Mouse (Mus musculus): Measurements from ENCODE around the gene Atmin. TPM values are rescaled to one million over a fixed set of nuclear protein-coding genes. Genes with fewer than 3 reads are reported as not detected.

Gene Atmin
- polyA plus RNA-seq (2015; fragmentation: Nextera tagmentation; extraction: Ambion mirVana): 9.5 and 10.2 TPM in 2 replicates

GRCm38 (mm10) chr8:116943161-116943554, at the start of gene Atmin:
Gene Atmin, plus strand, starts transcription at chr8:116943393.
- peak; percentile 94 for ATAC-seq
- peak within 1 kb of the TSS; percentile 95 for H3K4me3 ChIP-seq (replicated peaks)
- peak within 1 kb of the TSS; percentile 74 for H3K9ac ChIP-seq
- under 1% methylated on average over 42 of the region's 46 CpGs for WGBS
- no peaks in the 10 kb centered on the region for H3K27me3 ChIP-seq (replicated peaks)
- 0 out of 2 replicates have a peak within 1 kb of the TSS, but pooled peaks have one; percentile 23 for H3K27ac ChIP-seq
- no peaks in the 10 kb centered on the region for H3K9me3 ChIP-seq
- H3K36me3 ChIP-seq: no peaks in the 10 kb centered on the region
- peak within 1 kb of the TSS; percentile 96 for H3K4me2 ChIP-seq (replicated peaks)
- peaks cover 13% of the 10 kb centered on the region for H3K4me1 ChIP-seq (replicated peaks)

DNA sequence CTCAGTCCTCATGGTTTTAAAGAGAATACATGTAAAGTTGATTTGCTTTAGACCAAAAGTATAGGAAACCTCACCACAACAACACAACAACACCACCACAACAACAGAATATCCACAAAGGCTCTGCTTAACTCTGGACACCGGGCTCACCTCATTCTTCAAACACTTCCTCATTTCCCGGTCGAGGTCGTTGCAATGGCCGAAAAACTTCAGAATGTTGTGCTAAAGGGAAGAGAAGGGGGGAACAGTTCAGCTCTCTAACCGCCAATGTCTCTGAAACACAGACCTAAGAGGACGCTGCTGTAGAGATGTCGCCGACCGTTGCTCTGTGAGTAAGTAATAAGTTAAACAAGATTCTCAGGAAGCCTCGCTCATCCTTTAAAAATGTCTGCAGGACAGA, 49.3 kb upstream of the Atmin start:
- H3K4me3 ChIP-seq (replicated peaks): no peak overlapping the region
- ATAC-seq: no peak
- WGBS: 74% methylated on average over 11 of the region's 11 CpGs
- H3K4me2 ChIP-seq (replicated peaks): no peak overlapping the region
- no peaks in the 10 kb centered on the region for H3K9me3 ChIP-seq
- no peak overlapping the region for H3K27ac ChIP-seq
- no peaks in the 10 kb centered on the region for H3K27me3 ChIP-seq (replicated peaks)
- H3K4me1 ChIP-seq (replicated peaks): no peaks in the 10 kb centered on the region
- H3K9ac ChIP-seq: no peak overlapping the region
- 0 out of 2 replicates have a peak, but pooled peaks cover 8% of the 10 kb centered on the region for H3K36me3 ChIP-seq

GRCm38 (mm10) chr8:116895521-116895920, 47.7 kb upstream of the Atmin start:
- ATAC-seq: no peak
- Histone ChIP-seq H3K9ac (no peak overlapping the region), H3K4me2 (replicated peaks) (no peak overlapping the region), H3K9me3 (no peaks in the 10 kb centered on the region), H3K27me3 (replicated peaks) (no peaks in the 10 kb centered on the region), H3K4me3 (replicated peaks) (no peak overlapping the region), H3K4me1 (replicated peaks) (no peaks in the 10 kb centered on the region), H3K36me3 (0 out of 2 replicates have a peak, but pooled peaks cover 3% of the 10 kb centered on the region), H3K27ac (no peak overlapping the region)
- 88% methylated on average over 6 of the region's 6 CpGs for WGBS

DNA sequence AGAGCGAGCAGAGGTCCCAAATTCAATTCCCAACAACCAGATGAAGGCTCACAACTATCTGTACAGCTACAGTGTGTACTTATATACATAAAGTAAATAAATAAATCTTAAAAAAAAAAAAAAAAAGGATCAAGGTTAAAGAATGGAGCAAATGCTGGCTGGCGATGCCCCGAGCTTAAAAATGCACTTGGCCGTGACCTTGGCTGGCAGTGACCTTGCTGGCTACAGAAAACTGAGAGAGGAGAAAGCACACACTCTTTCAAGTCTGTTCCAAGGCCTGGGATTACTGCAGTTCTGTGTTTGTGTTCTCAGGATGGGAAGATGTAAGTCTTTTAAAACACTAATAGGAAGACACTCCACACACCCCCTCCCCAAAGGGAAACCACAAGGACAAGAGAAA, 38.5 kb upstream of the Atmin start:
- Histone ChIP-seq H3K4me2 (replicated peaks) (no peak overlapping the region), H3K27ac (no peak overlapping the region), H3K9me3 (no peaks in the 10 kb centered on the region), H3K9ac (no peak overlapping the region), H3K4me3 (replicated peaks) (no peak overlapping the region), H3K27me3 (replicated peaks) (no peaks in the 10 kb centered on the region), H3K36me3 (peaks cover 7% of the 10 kb centered on the region; the same call in 1 of the 2 replicates), H3K4me1 (replicated peaks) (no peaks in the 10 kb centered on the region)
- WGBS: 92% methylated on average over 4 of the region's 4 CpGs
- ATAC-seq: no peak

DNA sequence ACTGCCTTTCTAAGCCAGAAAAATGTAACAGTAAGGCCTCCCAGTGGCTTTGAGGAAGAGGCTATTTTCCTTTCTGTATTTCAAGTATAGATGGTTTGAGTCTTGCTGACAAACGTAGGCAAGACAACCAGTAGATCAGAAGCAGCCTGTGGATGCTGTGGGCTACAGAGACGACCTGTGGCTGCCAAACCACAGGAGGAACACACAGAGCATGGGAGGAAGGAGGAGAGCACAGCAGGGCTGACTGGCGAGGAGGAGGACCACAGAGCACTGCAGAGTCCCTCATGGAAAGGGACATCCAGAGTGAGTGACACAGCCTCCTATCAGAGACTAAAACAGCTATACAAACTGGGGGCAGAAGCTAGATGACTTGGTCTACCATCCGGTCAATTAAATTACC, 37.9 kb upstream of the Atmin start:
- Histone ChIP-seq H3K27ac (no peak overlapping the region), H3K4me2 (replicated peaks) (no peak overlapping the region), H3K27me3 (replicated peaks) (no peaks in the 10 kb centered on the region), H3K9ac (no peak overlapping the region), H3K4me3 (replicated peaks) (no peak overlapping the region), H3K36me3 (peaks cover 7% of the 10 kb centered on the region; the same call in 1 of the 2 replicates), H3K4me1 (replicated peaks) (no peaks in the 10 kb centered on the region), H3K9me3 (no peaks in the 10 kb centered on the region)
- ATAC-seq: no peak
- WGBS: 89% methylated on average over 4 of the region's 4 CpGs

GRCm38 (mm10) chr8:116905836-116906235, 37.4 kb upstream of the Atmin start:
- H3K9me3 ChIP-seq: no peaks in the 10 kb centered on the region
- no peak overlapping the region for H3K9ac ChIP-seq
- 97% methylated on average over 4 of the region's 4 CpGs for WGBS
- ATAC-seq: no peak
- H3K4me1 ChIP-seq (replicated peaks): no peaks in the 10 kb centered on the region
- H3K36me3 ChIP-seq: peaks cover 7% of the 10 kb centered on the region; the same call in 1 of the 2 replicates
- H3K4me3 ChIP-seq (replicated peaks): no peak overlapping the region
- no peak overlapping the region for H3K27ac ChIP-seq
- no peak overlapping the region for H3K4me2 ChIP-seq (replicated peaks)
- no peaks in the 10 kb centered on the region for H3K27me3 ChIP-seq (replicated peaks)

GRCm38 (mm10) chr8:116921005-116921336, 22.2 kb upstream of the Atmin start:
- peak; percentile 75 for ATAC-seq
- Histone ChIP-seq H3K4me3 (replicated peaks) (peak overlapping the region; percentile 90), H3K9me3 (no peaks in the 10 kb centered on the region), H3K9ac (peak overlapping the region; percentile 74), H3K27me3 (replicated peaks) (no peaks in the 10 kb centered on the region), H3K36me3 (no peaks in the 10 kb centered on the region), H3K4me1 (replicated peaks) (peaks cover 10% of the 10 kb centered on the region), H3K4me2 (replicated peaks) (peak overlapping the region; percentile 66), H3K27ac (peak overlapping the region; percentile 81)
- under 1% methylated on average over 22 of the region's 22 CpGs for WGBS

GRCm38 (mm10) chr8:116921337-116922059, 21.7 kb upstream of the Atmin start, which contains the start of the genes Cmc2 and Cenpn:
Gene Cmc2, minus strand, starts transcription at chr8:116921455.
Gene Cenpn, plus strand, starts transcription at chr8:116921730.
- peak within 1 kb of the TSS; percentile 66 for H3K4me2 ChIP-seq (replicated peaks)
- H3K27ac ChIP-seq: peak within 1 kb of the TSS; percentile 81
- H3K4me1 ChIP-seq (replicated peaks): peaks cover 10% of the 10 kb centered on the region
- no peaks in the 10 kb centered on the region for H3K36me3 ChIP-seq
- H3K4me3 ChIP-seq (replicated peaks): peak within 1 kb of the TSS; percentile 90
- H3K9me3 ChIP-seq: no peaks in the 10 kb centered on the region
- no peaks in the 10 kb centered on the region for H3K27me3 ChIP-seq (replicated peaks)
- WGBS: under 1% methylated on average over 57 of the region's 57 CpGs
- peak within 1 kb of the TSS; percentile 74 for H3K9ac ChIP-seq
- peak; percentile 98 for ATAC-seq

GRCm38 (mm10) chr8:116922060-116922757, 21.0 kb upstream of the Atmin start:
- WGBS: 28% methylated on average over 17 of the region's 17 CpGs
- Histone ChIP-seq H3K27ac (0 out of 2 replicates have a peak overlapping the region, but pooled peaks have one; percentile 78), H3K9ac (peak overlapping the region; percentile 74), H3K4me3 (replicated peaks) (peak overlapping the region; percentile 90), H3K4me2 (replicated peaks) (peak overlapping the region; percentile 66), H3K9me3 (no peaks in the 10 kb centered on the region), H3K36me3 (no peaks in the 10 kb centered on the region), H3K4me1 (replicated peaks) (peaks cover 10% of the 10 kb centered on the region), H3K27me3 (replicated peaks) (no peaks in the 10 kb centered on the region)
- ATAC-seq: no peak

- Histone ChIP-seq H3K4me2 (replicated peaks) (no peak overlapping the region), H3K4me3 (replicated peaks) (no peak overlapping the region), H3K9me3 (no peaks in the 10 kb centered on the region), H3K4me1 (replicated peaks) (peaks cover 10% of the 10 kb centered on the region), H3K27ac (no peak overlapping the region), H3K9ac (no peak overlapping the region), H3K27me3 (replicated peaks) (no peaks in the 10 kb centered on the region), H3K36me3 (no peaks in the 10 kb centered on the region)
- 92% methylated on average over 8 of the region's 8 CpGs for WGBS
- no peak for ATAC-seq
Observed at GRCm38 (mm10) chr8:116923526-116923925, 19.7 kb upstream of the Atmin start.

- 88% methylated on average over 9 of the region's 9 CpGs for WGBS
- Histone ChIP-seq H3K4me1 (replicated peaks) (no peaks in the 10 kb centered on the region), H3K27ac (no peak overlapping the region), H3K4me3 (replicated peaks) (no peak overlapping the region), H3K36me3 (peaks cover 8% of the 10 kb centered on the region; the same call in 1 of the 2 replicates), H3K9ac (no peak overlapping the region), H3K4me2 (replicated peaks) (no peak overlapping the region), H3K9me3 (no peaks in the 10 kb centered on the region), H3K27me3 (replicated peaks) (no peaks in the 10 kb centered on the region)
- no peak for ATAC-seq
Observed at GRCm38 (mm10) chr8:116927880-116928279, 15.3 kb upstream of the Atmin start.

- Histone ChIP-seq H3K27me3 (replicated peaks) (no peaks in the 10 kb centered on the region), H3K27ac (no peak overlapping the region), H3K9me3 (no peaks in the 10 kb centered on the region), H3K9ac (no peak overlapping the region), H3K36me3 (peaks cover 8% of the 10 kb centered on the region; the same call in 1 of the 2 replicates), H3K4me1 (replicated peaks) (no peaks in the 10 kb centered on the region), H3K4me3 (replicated peaks) (no peak overlapping the region), H3K4me2 (replicated peaks) (no peak overlapping the region)
- WGBS: 88% methylated on average over 5 of the region's 5 CpGs
- ATAC-seq: no peak
Observed at GRCm38 (mm10) chr8:116928588-116928987, 14.6 kb upstream of the Atmin start.

Data from intestine, embryonic 15.5 days (tissue).